Mouse (Mus musculus): ENCODE measurements around the gene Inka1.

DNA sequence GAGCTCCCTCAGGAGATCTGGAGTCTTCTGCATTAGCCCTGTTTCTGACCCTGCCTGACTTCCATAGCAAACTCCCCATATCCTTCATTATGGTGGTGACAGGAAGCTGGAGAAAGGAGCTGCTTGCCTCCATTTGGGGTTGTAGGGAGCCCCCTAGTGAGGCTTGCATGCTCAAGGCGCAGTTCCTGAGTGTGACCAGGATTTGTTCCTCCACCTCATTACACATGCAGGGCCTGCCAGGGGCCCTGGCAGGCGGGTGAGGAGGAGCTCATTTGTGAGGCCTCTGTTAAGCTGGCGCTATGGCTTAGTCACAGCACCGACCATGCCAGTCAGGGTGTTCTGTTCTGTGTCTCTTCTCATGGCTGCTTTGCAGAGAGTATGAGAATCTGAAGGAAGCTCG lies 23.8 kb downstream of the Inka1 start:
- TF ChIP-seq CTCF (IDR thresholded peaks at IDR 0.05; ENCODE audit: low read depth) (peak; percentile 75), EP300 (optimal IDR thresholded peaks at IDR 0.05) (no peak)
